Mouse (Mus musculus): ENCODE results near the gene Snd1. TPM values are rescaled to one million over a fixed set of nuclear protein-coding genes. Genes with fewer than 3 reads are reported as not detected.

The Snd1 gene
- polyA plus RNA-seq, 1 experiment from 2014 or later, result 56.6 TPM

DNA sequence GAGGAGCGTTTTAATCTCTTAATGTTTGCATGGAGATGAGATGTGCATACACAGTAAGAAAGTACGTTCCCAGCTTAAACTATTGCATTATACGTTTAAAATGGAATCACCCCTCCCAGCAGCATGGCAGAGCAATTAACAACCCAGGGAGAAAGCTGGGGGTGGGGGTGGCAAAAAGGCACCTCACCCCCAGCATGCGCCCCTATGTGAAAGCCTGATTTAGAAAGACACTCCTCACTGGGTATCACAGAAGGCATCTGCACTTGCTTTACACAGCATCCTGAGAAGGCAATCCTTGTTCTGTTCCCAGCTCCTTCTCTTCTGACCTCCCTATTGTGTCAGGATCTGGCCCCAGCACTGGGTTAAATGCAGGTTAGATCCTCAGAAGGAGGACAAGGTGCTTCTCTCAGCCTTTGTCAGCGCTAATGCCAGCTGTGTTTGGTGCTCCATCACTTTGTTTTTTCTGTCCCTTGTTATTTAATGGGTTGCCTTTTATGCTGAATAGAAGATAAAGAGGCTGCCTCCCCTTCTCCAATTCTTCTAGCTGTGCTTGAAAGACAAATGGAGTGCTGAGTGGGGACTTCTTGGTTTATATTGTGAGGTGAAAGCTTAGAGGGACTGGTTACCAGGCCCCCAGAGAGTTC is 287.3 kb downstream of the Snd1 start:
- Histone ChIP-seq H3K4me3 (ENCODE audit: low read depth, low read length) (no peak overlapping the region), H3K9ac (replicated peaks; ENCODE audit: low read depth) (no peak overlapping the region), H3K4me2 (replicated peaks; ENCODE audit: low read depth, low read length) (no peak overlapping the region), H3K27ac (ENCODE audit: low read length) (no peak overlapping the region), H3K27me3 (replicated peaks; ENCODE audit: insufficient read depth, low read length) (no peaks in the 10 kb centered on the region), H3K4me1 (ENCODE audit: insufficient read depth, low read depth, low read length) (no peaks in the 10 kb centered on the region), H3K9me3 (ENCODE audit: low read length) (no peaks in the 10 kb centered on the region), H3K36me3 (ENCODE audit: insufficient read depth, low read length) (no peaks in the 10 kb centered on the region)
- WGBS, result 46% methylated on average over 5 of the region's 5 CpGs
- TF ChIP-seq CTCF (IDR thresholded peaks at IDR 0.05) (no peak), EP300 (IDR thresholded peaks at IDR 0.05) (no peak)
- DNase-seq (ENCODE audit: low spot score) (no peak), ATAC-seq (no peak)

DNA sequence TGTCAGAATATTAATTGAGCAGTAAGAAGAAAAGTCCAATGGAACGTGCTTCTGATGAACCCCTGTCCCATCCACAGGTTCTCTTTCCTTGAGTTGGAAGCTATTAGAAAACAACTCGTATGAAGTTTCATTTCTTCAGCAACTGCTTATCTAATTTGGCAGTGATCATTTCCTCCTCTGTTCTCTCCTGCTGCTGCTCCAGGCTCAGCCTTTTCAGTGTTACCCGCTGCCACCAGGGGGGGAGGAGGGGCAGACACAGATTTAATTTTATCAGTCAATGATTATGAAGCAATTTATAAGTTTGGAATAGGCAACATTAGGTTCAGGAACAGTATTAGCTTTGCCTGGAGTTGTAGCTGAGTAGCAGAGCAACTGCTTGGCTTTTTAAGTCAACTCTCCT is 291.7 kb downstream of the Snd1 start:
- ATAC-seq, result no peak
- no peak for DNase-seq (ENCODE audit: low spot score)
- H3K4me3 ChIP-seq (ENCODE audit: low read depth, low read length), result no peak overlapping the region
- H3K9ac ChIP-seq (replicated peaks; ENCODE audit: low read depth), result no peak overlapping the region
- H3K27me3 ChIP-seq (replicated peaks; ENCODE audit: insufficient read depth, low read length), result no peaks in the 10 kb centered on the region
- no peak overlapping the region for H3K4me2 ChIP-seq (replicated peaks; ENCODE audit: low read depth, low read length)
- H3K4me1 ChIP-seq (ENCODE audit: insufficient read depth, low read depth, low read length), result no peaks in the 10 kb centered on the region
- no peak overlapping the region for H3K27ac ChIP-seq (ENCODE audit: low read length)
- 55% methylated on average over 3 of the region's 3 CpGs for WGBS
- no peaks in the 10 kb centered on the region for H3K9me3 ChIP-seq (ENCODE audit: low read length)
- no peaks in the 10 kb centered on the region for H3K36me3 ChIP-seq (ENCODE audit: insufficient read depth, low read length)
- TF ChIP-seq CTCF (IDR thresholded peaks at IDR 0.05) (peak; percentile 32; the same call in 1 of the 2 replicates), EP300 (IDR thresholded peaks at IDR 0.05) (no peak)

DNA sequence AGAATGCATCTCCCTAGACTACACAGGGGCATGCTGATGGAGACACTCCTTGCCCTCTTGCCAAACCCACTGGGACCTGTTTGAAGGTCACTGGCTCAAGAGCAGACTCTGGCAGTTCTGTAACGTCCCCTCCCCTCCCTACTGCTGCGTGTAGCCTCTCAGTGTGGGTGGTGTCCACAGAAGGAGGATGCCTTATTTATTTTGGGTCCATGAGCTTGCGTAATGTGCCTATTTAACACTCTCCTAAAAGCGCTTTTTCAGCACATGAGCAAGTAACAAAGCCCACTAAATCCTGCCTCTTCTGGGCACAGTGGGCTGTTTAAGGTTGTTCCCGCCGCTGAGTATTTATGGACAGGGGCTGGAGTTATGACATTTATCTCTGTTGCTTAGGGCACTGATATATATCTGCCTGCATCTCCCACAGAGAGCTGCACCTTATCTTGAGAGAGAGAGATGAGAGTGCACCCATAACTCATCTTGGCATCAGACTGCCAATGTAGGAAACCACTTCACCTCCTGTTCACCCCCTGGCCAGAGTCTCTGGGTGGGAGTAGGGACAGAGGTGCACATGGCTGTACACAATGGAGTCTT is 293.0 kb downstream of the Snd1 start:
- Histone ChIP-seq H3K4me2 (replicated peaks; ENCODE audit: low read depth, low read length) (no peak overlapping the region), H3K9me3 (ENCODE audit: low read length) (no peaks in the 10 kb centered on the region), H3K4me1 (ENCODE audit: insufficient read depth, low read depth, low read length) (no peaks in the 10 kb centered on the region), H3K27me3 (replicated peaks; ENCODE audit: insufficient read depth, low read length) (no peaks in the 10 kb centered on the region), H3K36me3 (ENCODE audit: insufficient read depth, low read length) (no peaks in the 10 kb centered on the region), H3K4me3 (ENCODE audit: low read depth, low read length) (no peak overlapping the region), H3K27ac (ENCODE audit: low read length) (no peak overlapping the region), H3K9ac (replicated peaks; ENCODE audit: low read depth) (no peak overlapping the region)
- WGBS, result 76% methylated on average over 6 of the region's 6 CpGs
- DNase-seq (ENCODE audit: low spot score) (no peak), ATAC-seq (no peak)
- no peak for TF ChIP-seq CTCF (IDR thresholded peaks at IDR 0.05)
- TF ChIP-seq EP300 (IDR thresholded peaks at IDR 0.05), result no peak

DNA sequence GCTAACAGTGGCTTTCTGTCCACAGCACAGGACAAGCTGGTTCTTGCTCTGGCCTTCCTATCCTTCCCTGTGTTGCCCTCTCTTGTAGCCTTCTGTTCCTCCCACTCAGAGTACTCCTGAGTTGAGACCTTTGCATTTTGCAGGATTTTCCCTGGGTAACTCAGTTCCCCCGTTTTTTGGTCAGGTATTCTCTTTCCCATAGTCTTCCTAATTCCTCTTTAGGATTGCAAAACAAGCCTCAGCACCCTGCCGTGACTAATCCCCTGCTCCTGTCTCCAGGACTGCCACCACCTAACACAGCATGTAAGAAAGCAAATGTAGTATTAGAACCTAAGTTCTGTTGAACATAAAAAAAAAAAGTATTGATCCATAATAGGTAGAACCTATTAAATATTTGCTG is 296.4 kb downstream of the Snd1 start:
- Histone ChIP-seq H3K4me3 (ENCODE audit: low read depth, low read length) (no peak overlapping the region), H3K4me2 (replicated peaks; ENCODE audit: low read depth, low read length) (no peak overlapping the region), H3K9ac (replicated peaks; ENCODE audit: low read depth) (no peak overlapping the region), H3K27me3 (replicated peaks; ENCODE audit: insufficient read depth, low read length) (no peaks in the 10 kb centered on the region), H3K36me3 (ENCODE audit: insufficient read depth, low read length) (no peaks in the 10 kb centered on the region), H3K9me3 (ENCODE audit: low read length) (no peaks in the 10 kb centered on the region), H3K4me1 (ENCODE audit: insufficient read depth, low read depth, low read length) (no peaks in the 10 kb centered on the region), H3K27ac (ENCODE audit: low read length) (no peak overlapping the region)
- ATAC-seq (no peak), DNase-seq (ENCODE audit: low spot score) (no peak)
- TF ChIP-seq CTCF (IDR thresholded peaks at IDR 0.05) (no peak), EP300 (IDR thresholded peaks at IDR 0.05) (no peak)
- 53% methylated on average over 2 of the region's 2 CpGs for WGBS

DNA sequence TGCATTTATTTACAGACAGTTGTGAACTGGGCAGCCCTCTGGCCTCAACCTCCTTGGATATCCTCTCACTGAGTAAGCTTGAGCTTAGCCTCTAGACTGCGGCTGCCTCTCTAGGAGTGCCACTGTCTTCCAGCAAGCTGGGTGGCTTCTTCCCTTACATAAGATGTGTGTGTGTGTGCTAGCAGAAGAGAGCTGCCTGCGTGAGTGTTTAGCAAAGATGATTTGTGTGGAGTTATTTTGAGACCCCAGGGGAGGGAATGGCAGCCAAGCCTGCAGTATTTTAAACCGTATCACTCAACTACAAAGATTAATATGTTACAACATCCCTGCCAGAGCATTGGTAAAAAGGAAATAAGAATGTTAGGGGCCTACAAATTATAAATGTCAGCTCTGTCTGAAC is 306.8 kb downstream of the Snd1 start:
- no peak overlapping the region for H3K4me2 ChIP-seq (replicated peaks; ENCODE audit: low read depth, low read length)
- peak; percentile 22 for DNase-seq (ENCODE audit: low spot score)
- peaks cover 2% of the 10 kb centered on the region; the same call in 1 of the 2 replicates for H3K4me1 ChIP-seq (ENCODE audit: insufficient read depth, low read depth, low read length)
- H3K4me3 ChIP-seq (ENCODE audit: low read depth, low read length), result no peak overlapping the region
- TF ChIP-seq CTCF (IDR thresholded peaks at IDR 0.05) (no peak), EP300 (IDR thresholded peaks at IDR 0.05) (no peak)
- no peaks in the 10 kb centered on the region for H3K27me3 ChIP-seq (replicated peaks; ENCODE audit: insufficient read depth, low read length)
- H3K9ac ChIP-seq (replicated peaks; ENCODE audit: low read depth), result no peak overlapping the region
- H3K36me3 ChIP-seq (ENCODE audit: insufficient read depth, low read length), result no peaks in the 10 kb centered on the region
- H3K27ac ChIP-seq (ENCODE audit: low read length), result no peak overlapping the region
- no peak for ATAC-seq
- WGBS, result 45% methylated on average over 3 of the region's 3 CpGs
- no peaks in the 10 kb centered on the region for H3K9me3 ChIP-seq (ENCODE audit: low read length)

GRCm38 (mm10) chr6:28783082-28783647 is 308.2 kb downstream of the Snd1 start:
- Histone ChIP-seq H3K27me3 (replicated peaks; ENCODE audit: insufficient read depth, low read length) (no peaks in the 10 kb centered on the region), H3K9ac (replicated peaks; ENCODE audit: low read depth) (no peak overlapping the region), H3K36me3 (ENCODE audit: insufficient read depth, low read length) (no peaks in the 10 kb centered on the region), H3K4me2 (replicated peaks; ENCODE audit: low read depth, low read length) (no peak overlapping the region), H3K4me3 (ENCODE audit: low read depth, low read length) (no peak overlapping the region), H3K9me3 (ENCODE audit: low read length) (no peaks in the 10 kb centered on the region), H3K4me1 (ENCODE audit: insufficient read depth, low read depth, low read length) (peaks cover 2% of the 10 kb centered on the region; the same call in 1 of the 2 replicates), H3K27ac (ENCODE audit: low read length) (no peak overlapping the region)
- 76% methylated on average over 4 of the region's 4 CpGs for WGBS
- TF ChIP-seq EP300 (IDR thresholded peaks at IDR 0.05) (no peak), CTCF (IDR thresholded peaks at IDR 0.05) (no peak)
- DNase-seq (ENCODE audit: low spot score), result no peak
- no peak for ATAC-seq

Data from lung, postnatal 0 days (tissue).